Mouse (Mus musculus): ENCODE results near the gene Mbnl2.

Gene Mbnl2

GRCm38 (mm10) chr14:120325673-120326072, 50.2 kb downstream of the Mbnl2 start:
- DNase-seq (ENCODE audit: low read depth, low spot score): peak; percentile 56

DNA sequence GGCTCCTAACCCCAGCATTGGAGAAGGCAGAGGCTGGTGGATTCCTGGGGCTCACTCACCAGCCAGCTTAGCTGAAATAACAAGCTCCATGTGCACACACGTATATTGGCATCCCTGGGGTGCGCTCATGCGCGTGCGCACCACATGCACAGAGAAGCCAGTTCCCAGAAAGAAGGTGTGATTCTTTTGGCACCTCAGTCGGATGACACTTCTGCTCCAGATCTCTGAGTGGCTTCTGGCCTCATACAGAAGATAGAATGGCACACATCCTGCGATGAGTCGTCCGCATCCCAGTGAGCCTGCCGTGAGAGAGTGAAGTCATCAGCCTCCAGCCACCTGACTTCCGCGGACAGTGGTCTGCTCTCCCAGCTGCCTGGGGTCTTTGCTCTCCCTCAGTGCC, 55.0 kb downstream of the Mbnl2 start:
- DNase-seq (ENCODE audit: low read depth, low spot score): no peak

- DNase-seq (ENCODE audit: low read depth, low spot score): no peak
Measured at GRCm38 (mm10) chr14:120330881-120331514, 55.5 kb downstream of the Mbnl2 start.

GRCm38 (mm10) chr14:120333465-120334243, 58.2 kb downstream of the Mbnl2 start:
- peak; percentile 64 for DNase-seq (ENCODE audit: low read depth, low spot score)

- no peak for DNase-seq (ENCODE audit: low read depth, low spot score)
Measured at GRCm38 (mm10) chr14:120335366-120335765, 59.9 kb downstream of the Mbnl2 start.

GRCm38 (mm10) chr14:120335871-120336270, 60.4 kb downstream of the Mbnl2 start:
- no peak for DNase-seq (ENCODE audit: low read depth, low spot score)

DNA sequence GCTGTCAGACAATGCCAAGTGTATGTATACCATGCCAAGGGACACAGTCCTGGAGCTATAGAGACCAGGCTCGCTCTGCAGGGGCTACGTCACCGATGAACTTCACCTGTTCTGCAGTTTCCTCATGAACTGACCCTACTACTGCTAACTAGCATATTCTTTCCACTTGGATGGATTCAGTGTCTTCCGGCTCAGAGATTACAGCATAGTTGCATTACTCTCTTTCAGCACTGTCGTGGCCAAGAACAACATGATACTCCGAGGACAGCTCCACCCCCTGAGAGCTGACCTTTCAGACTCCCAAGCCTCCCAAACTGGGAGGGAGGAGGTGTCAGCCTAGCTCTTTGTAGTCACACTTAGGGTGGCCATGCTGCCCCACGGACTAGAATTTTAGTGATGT, 60.9 kb downstream of the Mbnl2 start:
- no peak for DNase-seq (ENCODE audit: low read depth, low spot score)

DNA sequence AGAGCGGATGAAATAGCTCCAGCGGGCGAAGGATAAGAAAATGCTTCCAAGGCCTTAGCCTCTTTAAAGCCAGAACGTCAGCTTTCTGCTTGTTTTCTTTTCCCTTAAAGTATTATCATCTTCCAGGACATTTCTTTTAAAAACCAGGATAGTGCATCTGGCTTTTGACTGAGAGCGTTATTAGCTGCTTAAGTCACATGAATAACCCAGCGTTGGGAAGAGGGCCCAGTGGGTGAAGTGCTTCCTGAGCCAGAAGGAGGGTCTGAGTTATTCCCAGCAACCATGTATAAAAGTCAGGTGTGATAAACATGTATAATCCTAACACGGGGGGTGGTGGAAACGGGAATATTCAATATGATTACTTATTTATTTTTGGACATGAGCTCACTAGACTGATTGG, 61.4 kb downstream of the Mbnl2 start:
- DNase-seq (ENCODE audit: low read depth, low spot score): no peak

- DNase-seq (ENCODE audit: low read depth, low spot score): no peak
Measured at GRCm38 (mm10) chr14:120337731-120338462, 62.4 kb downstream of the Mbnl2 start.

DNA sequence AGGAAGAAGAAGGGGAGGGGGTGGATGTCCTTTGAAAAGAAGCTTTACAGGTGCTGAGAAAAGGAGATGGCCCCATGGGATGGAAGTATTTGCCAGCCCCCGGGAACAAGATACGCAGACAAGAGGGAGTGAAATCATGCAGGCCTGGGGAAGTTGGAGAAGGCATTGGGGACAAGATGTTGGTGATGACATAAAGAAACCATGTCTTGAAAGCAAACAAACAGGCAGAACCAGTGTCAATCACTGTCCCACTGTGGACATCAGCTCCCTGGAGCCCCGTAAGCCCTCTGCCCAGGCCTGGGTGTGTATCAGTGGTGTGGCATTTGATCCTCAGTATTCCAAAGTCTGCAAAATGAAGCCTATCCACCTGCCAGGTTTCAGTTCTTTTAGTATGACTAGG, 63.2 kb downstream of the Mbnl2 start:
- DNase-seq (ENCODE audit: low read depth, low spot score): no peak

DNA sequence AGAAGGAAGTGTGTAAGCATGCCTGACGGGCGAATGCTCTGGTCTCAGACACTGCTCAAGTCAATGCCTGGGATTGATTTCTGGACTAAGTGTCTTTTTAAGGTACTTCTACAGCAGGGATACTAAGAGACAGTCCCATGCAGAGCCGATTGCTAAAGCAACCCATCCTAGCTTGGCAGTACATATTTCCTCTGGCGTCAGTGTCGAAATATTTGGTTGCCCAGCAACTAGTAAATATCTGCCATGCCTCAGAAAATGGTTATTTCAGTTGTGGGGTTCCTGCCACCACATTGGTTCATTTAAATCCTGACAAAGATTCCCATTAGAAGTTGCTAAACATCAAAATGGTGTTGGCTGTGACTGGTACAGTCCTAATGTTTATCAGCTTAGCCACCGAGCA, 66.4 kb downstream of the Mbnl2 start:
- DNase-seq (ENCODE audit: low read depth, low spot score): no peak

GRCm38 (mm10) chr14:120342321-120342720, 66.9 kb downstream of the Mbnl2 start:
- DNase-seq (ENCODE audit: low read depth, low spot score): no peak

DNA sequence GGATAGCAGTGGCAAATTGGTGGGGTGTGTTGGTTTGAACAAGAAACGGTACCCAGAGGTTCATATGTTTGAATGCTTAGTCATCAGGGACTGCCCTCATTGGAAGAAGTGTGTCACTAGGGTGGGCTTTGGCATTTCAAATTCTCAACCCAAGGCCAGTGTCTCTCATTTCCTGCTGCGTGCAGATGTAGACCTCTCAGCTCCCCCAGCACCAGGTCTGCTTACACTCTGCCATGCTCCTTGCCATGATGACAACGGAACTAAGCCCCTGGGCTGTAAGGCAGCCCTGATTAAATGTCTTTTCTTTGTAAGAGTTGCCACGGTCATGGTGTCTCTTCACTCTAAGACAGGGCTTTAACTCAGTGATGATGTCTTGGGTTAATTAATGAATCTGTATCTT, 69.2 kb downstream of the Mbnl2 start:
- DNase-seq (ENCODE audit: low read depth, low spot score): no peak

- DNase-seq (ENCODE audit: low read depth, low spot score): no peak
Measured at GRCm38 (mm10) chr14:120347410-120348315, 72.2 kb downstream of the Mbnl2 start.

GRCm38 (mm10) chr14:120349332-120349731, 73.9 kb downstream of the Mbnl2 start:
- no peak for DNase-seq (ENCODE audit: low read depth, low spot score)

DNA sequence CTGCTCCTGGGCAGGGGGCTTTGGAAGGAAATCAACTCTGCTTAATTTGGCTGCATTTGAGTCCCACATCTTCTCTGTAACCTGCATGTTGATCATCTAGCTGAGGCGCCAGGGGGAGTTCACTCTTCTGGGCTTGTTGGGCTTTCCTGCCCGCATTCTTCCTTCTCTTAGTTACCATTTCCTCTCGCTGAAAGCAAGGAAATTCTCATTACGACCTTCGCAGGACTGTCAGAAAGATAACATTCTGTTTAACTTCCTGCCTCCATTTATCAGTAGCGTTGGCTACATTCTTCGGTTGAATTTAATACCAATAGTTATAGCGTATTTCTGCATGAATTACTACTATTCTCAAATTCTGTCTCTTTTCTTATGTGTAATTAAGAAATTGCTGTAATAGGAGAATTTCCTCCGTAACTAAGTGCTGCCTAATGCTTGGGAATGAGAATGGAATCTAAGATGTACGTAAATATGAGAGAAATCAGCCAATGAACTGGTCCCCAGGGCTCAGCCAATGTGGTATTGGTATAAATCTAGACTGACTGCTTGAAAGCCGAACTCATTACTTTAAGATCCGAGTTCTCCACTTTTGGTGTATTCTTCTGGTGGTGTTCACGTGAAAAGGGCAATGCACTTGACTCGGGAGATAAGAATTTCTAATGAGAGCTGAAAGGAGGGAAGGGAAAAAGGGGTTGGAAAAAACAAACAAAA, 76.8 kb downstream of the Mbnl2 start:
- DNase-seq (ENCODE audit: low read depth, low spot score): no peak

DNA sequence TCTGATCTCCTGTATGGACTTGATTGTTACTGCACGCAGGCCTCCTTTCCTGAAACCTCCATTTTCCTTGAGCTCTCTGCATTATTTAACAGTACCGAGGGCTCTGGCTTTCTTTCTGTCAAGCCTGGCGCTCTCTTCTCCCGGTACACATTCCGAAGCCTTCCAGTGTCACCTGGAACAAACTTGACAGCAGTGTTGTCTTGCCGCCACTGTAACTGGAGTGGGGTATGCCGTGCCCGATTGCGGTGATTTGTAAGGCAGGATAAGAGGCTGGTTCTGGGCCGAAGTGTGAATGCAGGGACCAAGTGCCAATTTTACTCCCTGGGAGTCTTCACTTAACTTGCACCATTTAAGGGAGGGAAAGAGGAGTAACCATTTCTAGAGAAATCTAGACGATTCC, 77.7 kb downstream of the Mbnl2 start:
- DNase-seq (ENCODE audit: low read depth, low spot score): no peak

GRCm38 (mm10) chr14:120354595-120354994, 79.1 kb downstream of the Mbnl2 start:
- no peak for DNase-seq (ENCODE audit: low read depth, low spot score)

- no peak for DNase-seq (ENCODE audit: low read depth, low spot score)
Measured at GRCm38 (mm10) chr14:120355040-120355741, 79.7 kb downstream of the Mbnl2 start.

DNA sequence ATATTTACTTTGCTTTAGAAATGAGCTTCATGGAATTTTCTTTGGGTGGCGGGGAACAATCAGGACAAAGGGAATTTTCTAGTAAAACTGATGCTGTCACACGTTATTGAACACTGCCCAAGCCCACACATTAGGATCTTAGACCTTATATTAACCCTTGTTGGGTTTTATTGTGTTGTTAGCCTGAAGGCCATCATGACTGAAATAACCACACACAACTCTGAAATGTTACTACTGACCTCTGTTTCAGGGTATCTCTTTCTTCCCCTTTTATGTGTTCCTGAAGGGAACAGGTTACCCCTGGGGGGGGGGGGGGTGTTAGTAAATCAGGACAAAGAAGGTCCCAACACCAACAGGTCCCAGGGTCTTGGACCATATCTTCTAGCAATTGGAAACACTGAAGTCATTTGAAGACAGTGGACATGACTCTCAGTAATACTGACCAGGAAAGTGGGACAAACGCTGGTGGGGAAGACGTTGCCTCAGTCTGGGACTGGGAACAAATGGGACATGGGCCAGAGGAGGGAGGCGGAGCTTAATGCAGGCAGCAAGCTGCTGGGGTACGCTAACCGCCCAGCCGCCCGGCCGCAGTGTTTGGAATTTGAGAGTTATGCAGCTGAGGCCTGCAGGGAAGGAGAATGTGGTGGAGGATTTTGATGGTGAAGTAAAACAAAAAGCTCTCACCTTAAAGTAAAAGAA, 80.4 kb downstream of the Mbnl2 start:
- DNase-seq (ENCODE audit: low read depth, low spot score): no peak
